22 mouse cellular contexts compared by ENCODE assay signal in the genomic region with DNA sequence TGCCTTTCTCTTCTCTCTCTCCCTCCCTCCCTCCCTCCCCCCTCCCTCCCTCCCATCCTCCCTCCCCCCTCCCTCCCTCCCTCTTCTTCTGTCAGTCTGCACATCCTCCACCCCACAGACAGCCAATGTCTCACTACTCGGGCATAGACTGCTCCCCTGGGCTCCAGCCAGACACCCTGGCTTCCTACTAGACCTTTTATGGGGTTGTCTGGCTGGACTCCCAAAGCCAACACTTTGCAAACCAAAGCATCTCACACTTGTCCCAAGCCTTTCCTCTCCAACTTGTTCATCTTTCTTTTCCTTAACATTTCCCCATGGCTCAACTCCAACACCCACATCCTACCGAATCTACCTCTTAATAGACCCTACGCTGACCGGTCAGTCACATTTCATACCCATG. TPM values are rescaled to one million over a fixed set of nuclear protein-coding genes. Genes with fewer than 3 reads are reported as not detected.
A peak's percentile ranks its signal among the peaks of the same experiment; 100 is the strongest.
DNase-seq lines count a peak whose midpoint lies in the region; ATAC-seq and TF ChIP-seq lines count a peak whose summit lies in the region.
"Had no signal": no experiment of that assay in that cellular context is flagged by ENCODE, and none has a peak within 500 bp of the region (broad histone marks: within the 10 kb centered on the region; RNA-seq: fewer than 3 reads in every experiment).

No protein-coding gene starts in this region.

- no peak for TF ChIP-seq POLR2A in kidney, adult 2 months (IDR thresholded peaks at IDR 0.05; ENCODE audit: low read depth, low read length)

- H3K36me3 ChIP-seq in kidney, adult 2 months (ENCODE audit: control insufficient read depth, insufficient read depth, low read length) = no peaks in the 10 kb centered on the region
- no peaks in the 10 kb centered on the region for H3K36me3 ChIP-seq in kidney, embryonic 15.5 days
- H3K36me3 ChIP-seq in lung, postnatal 0 days (ENCODE audit: insufficient read depth, low read length) = no peaks in the 10 kb centered on the region
- H3K36me3 ChIP-seq: embryonic facial prominence, embryonic 12.5 days; forebrain, embryonic 15.5 days; G1E; hindbrain, embryonic 10.5 days had no signal

- no peak for TF ChIP-seq EP300 in lung, postnatal 0 days (IDR thresholded peaks at IDR 0.05)

- H3K9me3 ChIP-seq in kidney, embryonic 15.5 days (replicated peaks) = no peaks in the 10 kb centered on the region
- H3K9me3 ChIP-seq in lung, postnatal 0 days (ENCODE audit: low read length) = no peaks in the 10 kb centered on the region
- H3K9me3 ChIP-seq: embryonic facial prominence, embryonic 12.5 days; forebrain, embryonic 15.5 days; G1E; hindbrain, embryonic 10.5 days had no signal

- no peak for TF ChIP-seq CTCF in kidney, adult 2 months (conservative IDR thresholded peaks at IDR 0.05; ENCODE audit: insufficient read depth, insufficient read length, low read depth, low read length)
- no peak for TF ChIP-seq CTCF in lung, postnatal 0 days (IDR thresholded peaks at IDR 0.05)
- TF ChIP-seq CTCF in left cerebral cortex, adult 2 months (IDR thresholded peaks at IDR 0.05) = no peak

- H3K27me3 ChIP-seq in kidney, adult 2 months (replicated peaks; ENCODE audit: control insufficient read depth, insufficient read depth, low read length) = no peaks in the 10 kb centered on the region
- no peaks in the 10 kb centered on the region for H3K27me3 ChIP-seq in kidney, embryonic 15.5 days
- no peaks in the 10 kb centered on the region for H3K27me3 ChIP-seq in lung, postnatal 0 days (replicated peaks; ENCODE audit: insufficient read depth, low read length)
- H3K27me3 ChIP-seq: embryonic facial prominence, embryonic 12.5 days; forebrain, embryonic 15.5 days had no signal

- no peak overlapping the region for H3K4me2 ChIP-seq in kidney, embryonic 15.5 days
- no peak overlapping the region for H3K4me2 ChIP-seq in lung, postnatal 0 days (replicated peaks; ENCODE audit: low read depth, low read length)
- H3K4me2 ChIP-seq: embryonic facial prominence, embryonic 12.5 days; forebrain, embryonic 15.5 days; hindbrain, embryonic 14.5 days had no signal

- H3K4me3 ChIP-seq in kidney, adult 2 months (ENCODE audit: insufficient read depth, low read depth, low read length) = no peak overlapping the region
- H3K4me3 ChIP-seq in kidney, embryonic 15.5 days (replicated peaks) = no peak overlapping the region
- H3K4me3 ChIP-seq in lung, postnatal 0 days (ENCODE audit: low read depth, low read length) = no peak overlapping the region
- no peak overlapping the region for H3K4me3 ChIP-seq in left cerebral cortex, adult 2 months
- H3K4me3 ChIP-seq: embryonic facial prominence, embryonic 12.5 days; forebrain, embryonic 15.5 days; hindbrain, embryonic 10.5 days had no signal

- intact Hi-C loops in left cerebral cortex, adult 2 months (cut with DNase I) = no loop called here

- ATAC-seq in kidney, embryonic 15.5 days (replicated peaks; ENCODE audit: low FRiP score) = no peak
- no peak for ATAC-seq in lung, postnatal 0 days
- ATAC-seq: activated CD4-positive, CD25-positive, alpha-beta regulatory T cell, adult 4 months; CD4-positive, CD25-positive, alpha-beta regulatory T cell, adult 4 months; forebrain, embryonic 15.5 days had no signal

- DNase-seq in kidney, adult 2 months = peak; percentile 61
- peak; percentile 57 for DNase-seq in lung, postnatal 10 days
- DNase-seq in lung, postnatal 0 days (ENCODE audit: low spot score) = no peak
- peak; percentile 48 for DNase-seq in NIH3T3 (ENCODE audit: low read depth)
- no peak for DNase-seq in T-cell, adult 2 months (ENCODE audit: low spot score)
- DNase-seq in left cerebral cortex, adult 2 months (ENCODE audit: extremely low spot score in 1 of 2, low spot score in 2 of 2) = no peak
- DNase-seq: adrenal gland, postnatal 14 days; B cell, adult 2 months; cerebellum, adult 11-12 months; cerebellum, adult 9-10 months; cerebellum, postnatal 25 days; gastrocnemius, postnatal 36 days; heart, adult 11 months; heart, postnatal 14 days had no signal

- 73% methylated on average over 3 of the region's 4 CpGs for WGBS in kidney, adult 2 months
- 62% methylated on average over 4 of the region's 4 CpGs for WGBS in kidney, embryonic 15.5 days
- 71% methylated on average over 4 of the region's 4 CpGs for WGBS in lung, postnatal 0 days

- no peak overlapping the region for H3K9ac ChIP-seq in kidney, embryonic 15.5 days
- H3K9ac ChIP-seq in lung, postnatal 0 days (replicated peaks; ENCODE audit: low read depth) = no peak overlapping the region
- H3K9ac ChIP-seq: embryonic facial prominence, embryonic 12.5 days; forebrain, embryonic 15.5 days; hindbrain, embryonic 14.5 days had no signal

- no peak overlapping the region for H3K27ac ChIP-seq in kidney, adult 2 months (ENCODE audit: insufficient read depth, low read depth, low read length)
- no peak overlapping the region for H3K27ac ChIP-seq in kidney, embryonic 15.5 days
- H3K27ac ChIP-seq in lung, postnatal 0 days (ENCODE audit: low read length) = no peak overlapping the region
- no peak overlapping the region for H3K27ac ChIP-seq in left cerebral cortex, adult 2 months
- H3K27ac ChIP-seq: embryonic facial prominence, embryonic 12.5 days; forebrain, embryonic 15.5 days; hindbrain, embryonic 10.5 days; hindbrain, embryonic 14.5 days had no signal

- H3K4me1 ChIP-seq in kidney, adult 2 months (ENCODE audit: control insufficient read depth, insufficient read depth, low read length) = no peaks in the 10 kb centered on the region
- no peaks in the 10 kb centered on the region for H3K4me1 ChIP-seq in kidney, embryonic 15.5 days
- no peaks in the 10 kb centered on the region for H3K4me1 ChIP-seq in lung, postnatal 0 days (ENCODE audit: insufficient read depth, low read depth, low read length)
- H3K4me1 ChIP-seq: embryonic facial prominence, embryonic 12.5 days; forebrain, embryonic 15.5 days had no signal

RNA-seq across cellular contexts. Expression of gene Ubl3, which starts 10.7 kb away (rescaled TPM):
- polyA plus RNA-seq in kidney, adult 2 months (2012; rRNA removed) = 71.2 and 71.3 TPM in 2 replicates
- 68.8 and 76.0 TPM in 2 replicates for polyA plus RNA-seq in kidney, embryonic 15.5 days (2015; fragmentation: Nextera tagmentation; extraction: Ambion mirVana)
- polyA plus RNA-seq in lung, postnatal 0 days (2015; fragmentation: Nextera tagmentation; extraction: Ambion mirVana) = 161 and 165 TPM in 2 replicates
- total RNA-seq in left cerebral cortex, adult 2 months (2021) = 100 to 1,000 TPM; 234 to 252 TPM

Comparison
In these comparisons a context has a peak if more than half of its experiments do, and no peak if none do; other contexts are left out.
1. DNase-seq: peak in kidney, adult 2 months (single experiment), lung, postnatal 10 days (single experiment) and NIH3T3 (single experiment); none in lung, postnatal 0 days (single experiment), T-cell, adult 2 months (single experiment) and left cerebral cortex, adult 2 months (0 of 2).